Mouse (Mus musculus) brain, embryonic 14.5 days (tissue): ENCODE results near the gene Antxr1.

Experiments
- CTCF ChIP-seq: fragments of 200-500 bp; IDR thresholded peaks from 2 replicates; pipeline ENCODE4 v1.5.1; 2012; ENCODE audit warnings: inconsistent platforms, mild to moderate bottlenecking, moderate library complexity, borderline replicate concordance; ENCODE audit not compliant: insufficient read depth, insufficient read length; ENCODE audit errors: extremely low read depth
- POLR2A ChIP-seq: fragments of 200-500 bp; IDR thresholded peaks from 2 replicates; pipeline ENCODE4 v1.6.1; 2012; ENCODE audit warnings: mild to moderate bottlenecking, inconsistent platforms, borderline replicate concordance; ENCODE audit not compliant: poor library complexity, insufficient read depth, insufficient read length, severe bottlenecking; ENCODE audit errors: extremely low read depth

- TF ChIP-seq CTCF = no peak
- TF ChIP-seq POLR2A = no peak
Measured at GRCm38 (mm10) chr6:87257981-87258775, 77.4 kb downstream of the Antxr1 start.
